Mouse (Mus musculus): ENCODE data around the gene Kcp. TPM values are rescaled to one million over a fixed set of nuclear protein-coding genes. Genes with fewer than 3 reads are reported as not detected.

Kcp gene
- 17.3 and 22.0 TPM in 2 replicates for polyA plus RNA-seq (2014; fragmentation: Nextera tagmentation; extraction: Ambion mirVana)

- peak; percentile 72 for DNase-seq
- Histone ChIP-seq H3K27me3 (ENCODE audit: insufficient read depth, low read length) (no peaks in the 10 kb centered on the region), H3K4me1 (ENCODE audit: insufficient read depth) (no peaks in the 10 kb centered on the region; the same call in 1 of the 2 replicates), H3K27ac (ENCODE audit: low read depth) (no peak within 1 kb of the TSS), H3K9me3 (ENCODE audit: low read depth, low read length) (no peaks in the 10 kb centered on the region), H3K4me3 (ENCODE audit: low read depth, low read length) (peak within 1 kb of the TSS; percentile 62), H3K4me2 (peak within 1 kb of the TSS; percentile 66), H3K9ac (peak within 1 kb of the TSS; percentile 59), H3K36me3 (ENCODE audit: insufficient read depth) (peaks cover 3% of the 10 kb centered on the region; the same call in 1 of the 2 replicates)
- WGBS, result under 1% methylated on average over 41 of the region's 47 CpGs
- peak; percentile 81 for ATAC-seq (ENCODE audit: insufficient read depth)
- TF ChIP-seq CTCF (IDR thresholded peaks at IDR 0.05; ENCODE audit: low read depth), result no peak
Measured at GRCm38 (mm10) chr6:29507447-29508309, at the start of gene Kcp. TSS of gene Kcp (minus strand) at chr6:29507952.

GRCm38 (mm10) chr6:29557112-29557511 is 49.4 kb upstream of the Kcp start:
- WGBS, result 90% methylated on average over 2 of the region's 2 CpGs
- Histone ChIP-seq H3K9ac (no peak overlapping the region), H3K9me3 (ENCODE audit: low read depth, low read length) (no peaks in the 10 kb centered on the region), H3K4me2 (no peak overlapping the region), H3K36me3 (ENCODE audit: insufficient read depth) (peaks cover 79% of the 10 kb centered on the region), H3K4me1 (ENCODE audit: insufficient read depth) (no peaks in the 10 kb centered on the region), H3K27me3 (ENCODE audit: insufficient read depth, low read length) (no peaks in the 10 kb centered on the region), H3K27ac (ENCODE audit: low read depth) (no peak overlapping the region), H3K4me3 (ENCODE audit: low read depth, low read length) (no peak overlapping the region)
- ATAC-seq (ENCODE audit: insufficient read depth), result no peak
- TF ChIP-seq CTCF (IDR thresholded peaks at IDR 0.05; ENCODE audit: low read depth), result no peak
- DNase-seq, result no peak

GRCm38 (mm10) chr6:29552526-29552925 is 44.8 kb upstream of the Kcp start:
- Histone ChIP-seq H3K4me2 (no peak overlapping the region), H3K27ac (ENCODE audit: low read depth) (no peak overlapping the region), H3K4me1 (ENCODE audit: insufficient read depth) (no peaks in the 10 kb centered on the region), H3K36me3 (ENCODE audit: insufficient read depth) (peaks cover 75% of the 10 kb centered on the region), H3K9ac (no peak overlapping the region), H3K4me3 (ENCODE audit: low read depth, low read length) (no peak overlapping the region), H3K9me3 (ENCODE audit: low read depth, low read length) (no peaks in the 10 kb centered on the region), H3K27me3 (ENCODE audit: insufficient read depth, low read length) (no peaks in the 10 kb centered on the region)
- DNase-seq (no peak), ATAC-seq (ENCODE audit: insufficient read depth) (no peak)
- TF ChIP-seq CTCF (IDR thresholded peaks at IDR 0.05; ENCODE audit: low read depth), result no peak
- 60% methylated on average over 2 of the region's 2 CpGs for WGBS

GRCm38 (mm10) chr6:29548086-29548485 is 40.3 kb upstream of the Kcp start:
- no peak overlapping the region for H3K27ac ChIP-seq (ENCODE audit: low read depth)
- no peaks in the 10 kb centered on the region for H3K4me1 ChIP-seq (ENCODE audit: insufficient read depth)
- WGBS, result 93% methylated on average over 1 of the region's 1 CpGs
- no peaks in the 10 kb centered on the region for H3K27me3 ChIP-seq (ENCODE audit: insufficient read depth, low read length)
- H3K36me3 ChIP-seq (ENCODE audit: insufficient read depth), result peaks cover 73% of the 10 kb centered on the region
- DNase-seq (no peak), ATAC-seq (ENCODE audit: insufficient read depth) (no peak)
- H3K9ac ChIP-seq, result no peak overlapping the region
- H3K4me2 ChIP-seq, result no peak overlapping the region
- TF ChIP-seq CTCF (IDR thresholded peaks at IDR 0.05; ENCODE audit: low read depth), result no peak
- H3K4me3 ChIP-seq (ENCODE audit: low read depth, low read length), result no peak overlapping the region
- H3K9me3 ChIP-seq (ENCODE audit: low read depth, low read length), result no peaks in the 10 kb centered on the region

GRCm38 (mm10) chr6:29547582-29547981 is 39.8 kb upstream of the Kcp start:
- ATAC-seq (ENCODE audit: insufficient read depth), result no peak
- Histone ChIP-seq H3K36me3 (ENCODE audit: insufficient read depth) (peaks cover 73% of the 10 kb centered on the region), H3K4me3 (ENCODE audit: low read depth, low read length) (no peak overlapping the region), H3K9ac (no peak overlapping the region), H3K27me3 (ENCODE audit: insufficient read depth, low read length) (no peaks in the 10 kb centered on the region), H3K4me1 (ENCODE audit: insufficient read depth) (no peaks in the 10 kb centered on the region), H3K4me2 (no peak overlapping the region), H3K9me3 (ENCODE audit: low read depth, low read length) (no peaks in the 10 kb centered on the region), H3K27ac (ENCODE audit: low read depth) (no peak overlapping the region)
- no peak for DNase-seq
- no peak for TF ChIP-seq CTCF (IDR thresholded peaks at IDR 0.05; ENCODE audit: low read depth)

- WGBS, result 89% methylated on average over 2 of the region's 2 CpGs
- Histone ChIP-seq H3K36me3 (ENCODE audit: insufficient read depth) (peaks cover 68% of the 10 kb centered on the region), H3K4me1 (ENCODE audit: insufficient read depth) (no peaks in the 10 kb centered on the region), H3K27me3 (ENCODE audit: insufficient read depth, low read length) (no peaks in the 10 kb centered on the region), H3K4me2 (no peak overlapping the region), H3K9ac (no peak overlapping the region), H3K9me3 (ENCODE audit: low read depth, low read length) (no peaks in the 10 kb centered on the region), H3K4me3 (ENCODE audit: low read depth, low read length) (no peak overlapping the region), H3K27ac (ENCODE audit: low read depth) (no peak overlapping the region)
- no peak for TF ChIP-seq CTCF (IDR thresholded peaks at IDR 0.05; ENCODE audit: low read depth)
- DNase-seq (no peak), ATAC-seq (ENCODE audit: insufficient read depth) (no peak)
Measured at GRCm38 (mm10) chr6:29545611-29546010, 37.9 kb upstream of the Kcp start.

GRCm38 (mm10) chr6:29540956-29541355 is 33.2 kb upstream of the Kcp start:
- H3K4me3 ChIP-seq (ENCODE audit: low read depth, low read length), result no peak overlapping the region
- H3K9me3 ChIP-seq (ENCODE audit: low read depth, low read length), result no peaks in the 10 kb centered on the region
- peaks cover 60% of the 10 kb centered on the region for H3K36me3 ChIP-seq (ENCODE audit: insufficient read depth)
- no peak overlapping the region for H3K9ac ChIP-seq
- no peak for ATAC-seq (ENCODE audit: insufficient read depth)
- 85% methylated on average over 1 of the region's 1 CpGs for WGBS
- no peaks in the 10 kb centered on the region for H3K4me1 ChIP-seq (ENCODE audit: insufficient read depth)
- no peak for TF ChIP-seq CTCF (IDR thresholded peaks at IDR 0.05; ENCODE audit: low read depth)
- DNase-seq, result no peak
- H3K27me3 ChIP-seq (ENCODE audit: insufficient read depth, low read length), result no peaks in the 10 kb centered on the region
- H3K4me2 ChIP-seq, result no peak overlapping the region
- no peak overlapping the region for H3K27ac ChIP-seq (ENCODE audit: low read depth)

Measured in lung, embryonic 14.5 days (tissue).